Mouse (Mus musculus): ENCODE data around the gene Col26a1. TPM values are rescaled to one million over a fixed set of nuclear protein-coding genes. Genes with fewer than 3 reads are reported as not detected.

The Col26a1 gene
- polyA plus RNA-seq, 1 experiment from 2014 or later: not detected

- ATAC-seq (no peak), DNase-seq (no peak)
- Histone ChIP-seq H3K4me3 (ENCODE audit: low read depth, low read length) (no peak overlapping the region), H3K9ac (replicated peaks) (no peak overlapping the region), H3K4me1 (ENCODE audit: insufficient read depth) (no peaks in the 10 kb centered on the region), H3K4me2 (ENCODE audit: low read depth, low read length) (no peak overlapping the region), H3K36me3 (replicated peaks; ENCODE audit: insufficient read depth, low read length) (no peaks in the 10 kb centered on the region), H3K27ac (ENCODE audit: low read depth) (no peak overlapping the region), H3K9me3 (ENCODE audit: low read length) (no peaks in the 10 kb centered on the region), H3K27me3 (ENCODE audit: insufficient read depth, low read length) (no peaks in the 10 kb centered on the region)
- 60% methylated on average over 22 of the region's 22 CpGs for WGBS (ENCODE audit: insufficient replicate concordance)
- TF ChIP-seq EP300 (IDR thresholded peaks at IDR 0.05; ENCODE audit: low read depth) (no peak), CTCF (IDR thresholded peaks at IDR 0.05; ENCODE audit: low read depth) (0 out of 2 replicates have a peak, but pooled peaks have one; percentile 7)
Observed at GRCm38 (mm10) chr5:136773044-136774039, 109.7 kb downstream of the Col26a1 start.

- H3K36me3 ChIP-seq (replicated peaks; ENCODE audit: insufficient read depth, low read length): no peaks in the 10 kb centered on the region
- H3K27me3 ChIP-seq (ENCODE audit: insufficient read depth, low read length): no peaks in the 10 kb centered on the region
- H3K4me2 ChIP-seq (ENCODE audit: low read depth, low read length): no peak overlapping the region
- no peak overlapping the region for H3K4me3 ChIP-seq (ENCODE audit: low read depth, low read length)
- ATAC-seq (no peak), DNase-seq (no peak)
- H3K9ac ChIP-seq (replicated peaks): no peak overlapping the region
- H3K9me3 ChIP-seq (ENCODE audit: low read length): no peaks in the 10 kb centered on the region
- no peak for TF ChIP-seq CTCF (IDR thresholded peaks at IDR 0.05; ENCODE audit: low read depth)
- no peak for TF ChIP-seq EP300 (IDR thresholded peaks at IDR 0.05; ENCODE audit: low read depth)
- H3K27ac ChIP-seq (ENCODE audit: low read depth): no peak overlapping the region
- 88% methylated on average over 10 of the region's 10 CpGs for WGBS (ENCODE audit: insufficient replicate concordance)
- H3K4me1 ChIP-seq (ENCODE audit: insufficient read depth): no peaks in the 10 kb centered on the region
Observed at GRCm38 (mm10) chr5:136771132-136771531, 111.9 kb downstream of the Col26a1 start.

- ATAC-seq (no peak), DNase-seq (no peak)
- H3K36me3 ChIP-seq (replicated peaks; ENCODE audit: insufficient read depth, low read length): no peaks in the 10 kb centered on the region
- H3K27ac ChIP-seq (ENCODE audit: low read depth): no peak overlapping the region
- TF ChIP-seq CTCF (IDR thresholded peaks at IDR 0.05; ENCODE audit: low read depth) (no peak), EP300 (IDR thresholded peaks at IDR 0.05; ENCODE audit: low read depth) (no peak)
- H3K9me3 ChIP-seq (ENCODE audit: low read length): no peaks in the 10 kb centered on the region
- no peak overlapping the region for H3K4me3 ChIP-seq (ENCODE audit: low read depth, low read length)
- no peak overlapping the region for H3K4me2 ChIP-seq (ENCODE audit: low read depth, low read length)
- H3K4me1 ChIP-seq (ENCODE audit: insufficient read depth): no peaks in the 10 kb centered on the region
- H3K27me3 ChIP-seq (ENCODE audit: insufficient read depth, low read length): no peaks in the 10 kb centered on the region
- 72% methylated on average over 9 of the region's 9 CpGs for WGBS (ENCODE audit: insufficient replicate concordance)
- no peak overlapping the region for H3K9ac ChIP-seq (replicated peaks)
Observed at GRCm38 (mm10) chr5:136767304-136767703, 115.7 kb downstream of the Col26a1 start.

GRCm38 (mm10) chr5:136764157-136764669 is 118.8 kb downstream of the Col26a1 start:
- H3K36me3 ChIP-seq (replicated peaks; ENCODE audit: insufficient read depth, low read length): no peaks in the 10 kb centered on the region
- peak; percentile 20; the same call in 1 of the 2 replicates for TF ChIP-seq CTCF (IDR thresholded peaks at IDR 0.05; ENCODE audit: low read depth)
- TF ChIP-seq EP300 (IDR thresholded peaks at IDR 0.05; ENCODE audit: low read depth): no peak
- H3K27me3 ChIP-seq (ENCODE audit: insufficient read depth, low read length): no peaks in the 10 kb centered on the region
- no peak overlapping the region for H3K4me2 ChIP-seq (ENCODE audit: low read depth, low read length)
- H3K4me1 ChIP-seq (ENCODE audit: insufficient read depth): no peaks in the 10 kb centered on the region
- no peak overlapping the region for H3K27ac ChIP-seq (ENCODE audit: low read depth)
- 53% methylated on average over 8 of the region's 8 CpGs for WGBS (ENCODE audit: insufficient replicate concordance)
- no peaks in the 10 kb centered on the region for H3K9me3 ChIP-seq (ENCODE audit: low read length)
- no peak for DNase-seq
- no peak overlapping the region for H3K4me3 ChIP-seq (ENCODE audit: low read depth, low read length)
- ATAC-seq: no peak
- H3K9ac ChIP-seq (replicated peaks): no peak overlapping the region

GRCm38 (mm10) chr5:136760345-136760744 is 122.7 kb downstream of the Col26a1 start:
- no peak for DNase-seq
- no peak overlapping the region for H3K9ac ChIP-seq (replicated peaks)
- no peak for ATAC-seq
- H3K4me3 ChIP-seq (ENCODE audit: low read depth, low read length): no peak overlapping the region
- no peaks in the 10 kb centered on the region for H3K9me3 ChIP-seq (ENCODE audit: low read length)
- no peaks in the 10 kb centered on the region for H3K4me1 ChIP-seq (ENCODE audit: insufficient read depth)
- H3K27me3 ChIP-seq (ENCODE audit: insufficient read depth, low read length): no peaks in the 10 kb centered on the region
- TF ChIP-seq CTCF (IDR thresholded peaks at IDR 0.05; ENCODE audit: low read depth) (no peak), EP300 (IDR thresholded peaks at IDR 0.05; ENCODE audit: low read depth) (no peak)
- no peak overlapping the region for H3K27ac ChIP-seq (ENCODE audit: low read depth)
- H3K36me3 ChIP-seq (replicated peaks; ENCODE audit: insufficient read depth, low read length): no peaks in the 10 kb centered on the region
- 37% methylated on average over 6 of the region's 6 CpGs for WGBS (ENCODE audit: insufficient replicate concordance)
- H3K4me2 ChIP-seq (ENCODE audit: low read depth, low read length): no peak overlapping the region

- DNase-seq (peak; percentile 30), ATAC-seq (no peak)
- no peak for TF ChIP-seq EP300 (IDR thresholded peaks at IDR 0.05; ENCODE audit: low read depth)
- peak; percentile 60 for TF ChIP-seq CTCF (IDR thresholded peaks at IDR 0.05; ENCODE audit: low read depth)
- H3K9me3 ChIP-seq (ENCODE audit: low read length): no peaks in the 10 kb centered on the region
- no peak overlapping the region for H3K4me2 ChIP-seq (ENCODE audit: low read depth, low read length)
- no peak overlapping the region for H3K4me3 ChIP-seq (ENCODE audit: low read depth, low read length)
- H3K36me3 ChIP-seq (replicated peaks; ENCODE audit: insufficient read depth, low read length): no peaks in the 10 kb centered on the region
- H3K4me1 ChIP-seq (ENCODE audit: insufficient read depth): no peaks in the 10 kb centered on the region
- 38% methylated on average over 6 of the region's 6 CpGs for WGBS (ENCODE audit: insufficient replicate concordance)
- H3K9ac ChIP-seq (replicated peaks): no peak overlapping the region
- no peaks in the 10 kb centered on the region for H3K27me3 ChIP-seq (ENCODE audit: insufficient read depth, low read length)
- H3K27ac ChIP-seq (ENCODE audit: low read depth): no peak overlapping the region
Observed at GRCm38 (mm10) chr5:136759781-136760180, 123.2 kb downstream of the Col26a1 start.
